In the genomic region with DNA sequence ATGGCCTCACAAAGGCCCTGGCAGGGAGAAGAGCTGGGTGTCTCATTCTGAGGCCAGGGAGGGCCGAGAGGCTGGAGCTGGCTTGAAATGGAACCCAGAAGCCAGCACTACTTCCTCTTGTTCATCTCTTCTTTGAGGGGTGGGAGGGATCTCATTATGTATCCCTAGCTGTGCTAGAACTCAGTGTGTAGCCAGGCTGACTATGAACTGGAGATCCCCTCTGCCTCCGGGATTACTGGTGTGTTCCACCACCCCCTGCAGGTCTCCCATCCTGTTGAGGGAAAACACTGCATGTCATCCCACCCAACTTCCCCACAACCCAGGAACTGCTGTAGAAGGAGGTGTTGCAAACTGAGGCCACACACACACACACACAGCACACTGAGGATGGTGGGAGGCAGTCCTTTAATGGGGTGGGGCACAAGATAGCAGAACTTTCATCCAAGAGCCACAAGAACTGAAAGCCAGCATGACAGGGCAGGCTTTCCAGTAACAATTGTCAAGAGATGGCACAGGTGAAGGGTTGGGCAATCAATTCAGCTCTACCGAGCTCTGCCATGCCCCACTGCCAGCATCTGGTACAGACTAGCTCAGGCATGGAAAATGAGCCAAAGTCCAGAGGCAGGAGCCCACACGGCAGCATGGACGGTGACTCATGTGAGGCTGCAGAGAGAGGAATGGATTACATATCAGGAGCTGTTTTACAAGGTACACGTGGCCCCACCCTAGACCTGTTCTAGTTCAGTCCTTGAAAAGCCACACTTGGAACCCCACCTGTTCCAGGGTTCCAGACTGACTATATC, we compare ENCODE assay signal across 8 mouse cellular contexts. TPM values are rescaled to one million over a fixed set of nuclear protein-coding genes. Genes with fewer than 3 reads are reported as not detected.
DNase-seq lines count a peak whose midpoint lies in the region; ATAC-seq and TF ChIP-seq lines count a peak whose summit lies in the region.

No protein-coding gene starts in this region.

- H3K4me3 ChIP-seq in heart, embryonic 10.5 days, result peak overlapping the region; percentile 75
- no peak overlapping the region for H3K4me3 ChIP-seq in ES-Bruce4 (ENCODE audit: low read depth, low read length)
- H3K4me3 ChIP-seq in kidney, embryonic 14.5 days (ENCODE audit: low read length), result peak overlapping the region; percentile 73
- peak overlapping the region; percentile 53 for H3K4me3 ChIP-seq in midbrain, embryonic 13.5 days (replicated peaks)

- H3K4me1 ChIP-seq in heart, embryonic 10.5 days, result peaks cover 21% of the 10 kb centered on the region
- H3K4me1 ChIP-seq in ES-Bruce4 (ENCODE audit: control insufficient read depth, insufficient read depth, low read length), result peaks cover 6% of the 10 kb centered on the region
- H3K4me1 ChIP-seq in kidney, embryonic 14.5 days (ENCODE audit: control insufficient read depth, insufficient read depth, low read length), result 0 out of 2 replicates have a peak, but pooled peaks cover 4% of the 10 kb centered on the region
- H3K4me1 ChIP-seq in midbrain, embryonic 13.5 days (replicated peaks), result peaks cover 23% of the 10 kb centered on the region

- no peak for TF ChIP-seq EP300 in ES-Bruce4 (IDR thresholded peaks at IDR 0.05; ENCODE audit: insufficient read depth, low read depth, low read length)

- 58% methylated on average over 6 of the region's 6 CpGs for WGBS in heart, embryonic 10.5 days
- 68% methylated on average over 6 of the region's 6 CpGs for WGBS in kidney, embryonic 14.5 days
- 61% methylated on average over 6 of the region's 6 CpGs for WGBS in midbrain, embryonic 13.5 days

- H3K9me3 ChIP-seq in heart, embryonic 10.5 days, result no peaks in the 10 kb centered on the region
- H3K9me3 ChIP-seq in ES-Bruce4 (replicated peaks; ENCODE audit: control insufficient read depth, insufficient read depth, low read length, poor library complexity, severe bottlenecking), result no peaks in the 10 kb centered on the region
- H3K9me3 ChIP-seq in kidney, embryonic 14.5 days (ENCODE audit: control insufficient read depth, low read length), result no peaks in the 10 kb centered on the region
- H3K9me3 ChIP-seq in midbrain, embryonic 13.5 days, result no peaks in the 10 kb centered on the region

- DNase-seq in heart, embryonic 10.5 days (ENCODE audit: low spot score), result no peak
- no peak for DNase-seq in heart, adult 8-10 months (ENCODE audit: low spot score)
- DNase-seq in fat pad, adult 2 months (ENCODE audit: extremely low read depth, low read depth, low spot score), result peak; percentile 84
- DNase-seq in thymus, postnatal 14 days, result no peak
- DNase-seq in ovary, postnatal 14 days (ENCODE audit: low spot score), result no peak

- peaks cover 10% of the 10 kb centered on the region for H3K27me3 ChIP-seq in heart, embryonic 10.5 days (ENCODE audit: insufficient read depth, poor library complexity, severe bottlenecking)
- H3K27me3 ChIP-seq in ES-Bruce4 (ENCODE audit: control insufficient read depth, insufficient read depth, low read length, poor library complexity, severe bottlenecking), result no peaks in the 10 kb centered on the region
- no peaks in the 10 kb centered on the region for H3K27me3 ChIP-seq in kidney, embryonic 14.5 days (ENCODE audit: control insufficient read depth, insufficient read depth, low read length)
- H3K27me3 ChIP-seq in midbrain, embryonic 13.5 days, result no peaks in the 10 kb centered on the region

- H3K9ac ChIP-seq in ES-Bruce4 (ENCODE audit: low read depth, poor library complexity, severe bottlenecking), result no peak overlapping the region
- peak overlapping the region; percentile 83 for H3K9ac ChIP-seq in kidney, embryonic 14.5 days (ENCODE audit: low read depth, low read length)
- H3K9ac ChIP-seq in midbrain, embryonic 13.5 days (replicated peaks), result peak overlapping the region; percentile 87

- no peak for TF ChIP-seq POLR2A in ES-Bruce4 (IDR thresholded peaks at IDR 0.05; ENCODE audit: insufficient read depth, low read length)

- H3K36me3 ChIP-seq in heart, embryonic 10.5 days, result peaks cover 48% of the 10 kb centered on the region
- H3K36me3 ChIP-seq in ES-Bruce4 (ENCODE audit: control insufficient read depth, insufficient read depth, low read length, poor library complexity, severe bottlenecking), result peaks cover 25% of the 10 kb centered on the region
- peaks cover 43% of the 10 kb centered on the region for H3K36me3 ChIP-seq in kidney, embryonic 14.5 days (ENCODE audit: control insufficient read depth, insufficient read depth, low read length)
- H3K36me3 ChIP-seq in midbrain, embryonic 13.5 days, result peaks cover 58% of the 10 kb centered on the region

- no peak; the same call in 1 of the 2 replicates for ATAC-seq in kidney, embryonic 14.5 days (ENCODE audit: low FRiP score, low TSS enrichment)
- ATAC-seq in midbrain, embryonic 13.5 days, result no peak; the same call in 1 of the 2 replicates

- peak overlapping the region; percentile 93 for H3K4me2 ChIP-seq in kidney, embryonic 14.5 days (replicated peaks; ENCODE audit: low read depth, low read length)
- H3K4me2 ChIP-seq in midbrain, embryonic 13.5 days (replicated peaks), result peak overlapping the region; percentile 78

- TF ChIP-seq CTCF in ES-Bruce4 (IDR thresholded peaks at IDR 0.05; ENCODE audit: low read depth, low read length), result no peak

- H3K27ac ChIP-seq in heart, embryonic 10.5 days, result peak overlapping the region; percentile 89; the same call in 1 of the 2 replicates
- peak overlapping the region; percentile 51 for H3K27ac ChIP-seq in ES-Bruce4 (ENCODE audit: insufficient read depth, low read length)
- peak overlapping the region; percentile 65; the same call in 1 of the 2 replicates for H3K27ac ChIP-seq in kidney, embryonic 14.5 days (ENCODE audit: low read depth, low read length)
- H3K27ac ChIP-seq in midbrain, embryonic 13.5 days, result peak overlapping the region; percentile 72

RNA-seq across cellular contexts. Expression of gene BC029722, which starts 0.4 kb away (rescaled TPM):
- 7.9 and 9.5 TPM in 2 replicates for polyA plus RNA-seq in heart, embryonic 10.5 days (2016; fragmentation: Nextera tagmentation; extraction: Ambion mirVana)
- total RNA-seq in heart, adult 8-10 months (2022), result 10 to 100 TPM; 29.8 to 40.2 (median 35.1) TPM
- polyA plus RNA-seq in ES-Bruce4 (2011; ENCODE audit: insufficient read depth, insufficient read length, low read depth, missing spikeins), result 10.1 and 11.2 TPM in 2 replicates
- polyA plus RNA-seq in kidney, embryonic 14.5 days (2014; fragmentation: Nextera tagmentation; extraction: Ambion mirVana), result 7.8 and 11.4 TPM in 2 replicates
- 24.3 and 25.2 TPM in 2 replicates for polyA plus RNA-seq in midbrain, embryonic 13.5 days (2015; fragmentation: Nextera tagmentation; extraction: Ambion mirVana)

RNA-seq across cellular contexts. Expression of gene Eif6, which starts 7.1 kb away (rescaled TPM):
- polyA plus RNA-seq in heart, embryonic 10.5 days (2016; fragmentation: Nextera tagmentation; extraction: Ambion mirVana), result 170 and 215 TPM in 2 replicates
- total RNA-seq in heart, adult 8-10 months (2022), result 10 to 100 TPM; 44.2 to 65.1 (median 54.3) TPM
- polyA plus RNA-seq in ES-Bruce4 (2011; ENCODE audit: insufficient read depth, insufficient read length, low read depth, missing spikeins), result 92.4 and 114 TPM in 2 replicates
- 187 and 202 TPM in 2 replicates for polyA plus RNA-seq in kidney, embryonic 14.5 days (2014; fragmentation: Nextera tagmentation; extraction: Ambion mirVana)
- polyA plus RNA-seq in midbrain, embryonic 13.5 days (2015; fragmentation: Nextera tagmentation; extraction: Ambion mirVana), result 157 and 161 TPM in 2 replicates

RNA-seq across cellular contexts. Expression of gene Fam83c, which starts 15.0 kb away (rescaled TPM):
- polyA plus RNA-seq in heart, embryonic 10.5 days (2016; fragmentation: Nextera tagmentation; extraction: Ambion mirVana), result 0.22 and 0.30 TPM in 2 replicates
- not detected for total RNA-seq in heart, adult 8-10 months (2022)
- 0.30 and 0.50 TPM in 2 replicates for polyA plus RNA-seq in ES-Bruce4 (2011; ENCODE audit: insufficient read depth, insufficient read length, low read depth, missing spikeins)
- polyA plus RNA-seq in kidney, embryonic 14.5 days (2014; fragmentation: Nextera tagmentation; extraction: Ambion mirVana), result 0.07 TPM in 1 of 2 replicates, not detected in the other
- polyA plus RNA-seq in midbrain, embryonic 13.5 days (2015; fragmentation: Nextera tagmentation; extraction: Ambion mirVana), result 0.58 and 0.66 TPM in 2 replicates

RNA-seq across cellular contexts. Expression of gene Mmp24, which starts 44.5 kb away (rescaled TPM):
- polyA plus RNA-seq in heart, embryonic 10.5 days (2016; fragmentation: Nextera tagmentation; extraction: Ambion mirVana), result 0.06 TPM in 1 of 2 replicates, not detected in the other
- total RNA-seq in heart, adult 8-10 months (2022), result not detected
- 0.18 and 0.26 TPM in 2 replicates for polyA plus RNA-seq in ES-Bruce4 (2011; ENCODE audit: insufficient read depth, insufficient read length, low read depth, missing spikeins)
- not detected in 2 replicates for polyA plus RNA-seq in kidney, embryonic 14.5 days (2014; fragmentation: Nextera tagmentation; extraction: Ambion mirVana)
- 9.1 and 9.4 TPM in 2 replicates for polyA plus RNA-seq in midbrain, embryonic 13.5 days (2015; fragmentation: Nextera tagmentation; extraction: Ambion mirVana)
